Mouse (Mus musculus) layer of hippocampus, postnatal 36 days (tissue): ENCODE measurements around the gene Ctsa. TPM values are rescaled to one million over a fixed set of nuclear protein-coding genes. Genes with fewer than 3 reads are reported as not detected.
"Not testable (repeated sequence)": the region's sequence is repeated elsewhere in the genome, so short reads cannot be mapped to it uniquely, and the experiment has no call there.

Experiments
- DNase-seq, 2 experiments: peaks; one replicate each; pipeline ENCODE4 v3.0.0; 2022
- total RNA-seq, 2 experiments: library from RNA; stranded (reverse); gene quantifications; 2 replicates each; pipeline ENCODE4 v1.2.3; 2021

Gene Ctsa
- total RNA-seq, 2 experiments from 2014 or later = 92.9 to 93.4 TPM

GRCm38 (mm10) chr2:164805332-164805718 lies 27.3 kb upstream of the Ctsa start:
- no peak for DNase-seq

- no peak for DNase-seq
Measured at GRCm38 (mm10) chr2:164806614-164807013, 26.1 kb upstream of the Ctsa start.

DNA sequence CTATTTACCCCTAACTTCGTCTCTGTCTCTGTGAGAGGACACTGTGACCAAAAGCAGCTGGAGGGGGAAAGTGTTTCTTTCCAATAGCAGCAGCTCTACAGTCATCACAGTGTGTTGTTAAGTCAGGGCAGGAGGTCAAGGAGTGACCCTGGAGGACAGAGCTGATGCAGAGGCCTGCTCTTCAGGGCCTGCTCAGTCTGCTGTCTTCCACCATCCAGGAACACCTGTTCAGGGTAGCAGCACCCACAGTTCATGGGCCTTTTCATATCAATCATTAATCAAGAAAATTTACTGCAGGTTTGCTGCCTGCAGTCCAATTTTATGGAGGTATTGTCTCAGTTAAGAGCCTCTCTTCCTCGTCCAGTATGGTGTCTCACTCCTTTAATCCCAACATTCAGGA lies 19.1 kb upstream of the Ctsa start:
- no peak for DNase-seq

GRCm38 (mm10) chr2:164815348-164815747 lies 17.3 kb upstream of the Ctsa start:
- no peak for DNase-seq

DNA sequence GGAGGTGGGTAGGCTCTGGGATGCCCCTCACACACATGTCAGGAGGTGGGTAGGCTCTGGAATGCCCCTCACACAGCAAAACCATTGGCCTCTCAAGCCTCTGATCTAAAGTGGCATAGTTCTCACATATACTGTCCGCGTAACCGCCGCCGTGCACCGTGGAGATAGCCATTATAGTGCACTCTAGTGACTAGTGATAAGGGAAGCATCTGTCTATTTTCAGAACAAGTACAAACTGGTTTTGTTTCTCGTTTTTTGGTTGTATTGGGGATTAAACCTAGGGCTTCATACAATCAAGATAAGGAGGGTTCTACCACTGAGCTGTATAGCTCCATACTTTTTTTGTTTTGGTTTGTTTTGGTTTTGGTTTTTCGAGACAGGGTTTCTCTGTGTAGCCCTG lies 16.9 kb upstream of the Ctsa start:
- DNase-seq = no peak

DNA sequence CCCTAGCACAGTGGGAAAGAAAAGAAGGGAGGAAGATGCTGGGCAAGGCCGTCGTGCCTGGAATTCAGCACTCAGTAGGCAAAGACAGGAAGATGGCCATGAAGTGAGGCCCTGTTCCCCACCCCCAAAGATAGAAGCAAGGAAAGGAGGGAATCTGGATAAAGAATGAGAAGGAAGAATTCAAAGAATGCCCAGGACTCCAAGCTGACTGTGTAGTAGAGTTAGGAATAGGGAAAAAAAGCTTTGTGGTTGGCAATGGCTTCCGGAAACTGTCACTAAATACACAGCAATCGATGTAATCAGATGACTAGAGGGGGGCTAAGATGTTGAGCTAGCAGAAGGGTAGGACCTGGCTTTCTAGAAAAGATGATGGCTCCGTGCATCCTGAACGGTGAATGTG lies 15.5 kb upstream of the Ctsa start:
- DNase-seq = no peak

GRCm38 (mm10) chr2:164817703-164818102 lies 15.0 kb upstream of the Ctsa start:
- DNase-seq = no peak

- no peak for DNase-seq
Measured at GRCm38 (mm10) chr2:164821060-164821459, 11.6 kb upstream of the Ctsa start.

DNA sequence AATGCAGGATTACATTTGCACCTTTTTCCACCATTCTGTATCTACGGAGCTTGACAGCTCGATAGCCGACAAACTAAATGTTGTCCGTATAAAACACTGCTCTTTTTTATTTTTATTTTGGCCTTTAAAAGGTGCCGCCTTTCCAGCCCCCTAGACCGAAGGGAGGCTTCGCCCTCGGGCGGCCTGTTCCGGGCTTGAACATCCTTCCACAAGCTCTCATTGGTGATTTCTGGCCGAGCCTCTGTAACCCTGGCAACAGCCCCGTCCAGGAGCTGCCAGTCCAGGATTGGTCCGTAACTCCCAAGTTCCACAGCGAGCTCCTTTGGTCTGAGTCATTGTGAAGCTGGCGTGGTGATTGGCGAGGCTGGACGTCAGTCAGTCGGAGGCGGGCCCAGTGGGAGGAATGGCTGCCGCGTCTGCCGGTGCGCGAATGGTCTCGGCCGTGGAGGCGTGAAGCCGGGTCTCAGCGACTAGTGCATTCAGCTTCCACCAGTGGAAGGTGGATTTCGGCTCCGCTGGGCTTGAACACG lies 10.0 kb upstream of the Ctsa start, which contains the start of gene Zswim1:
TSS of gene Zswim1 (plus strand) at position 51 of the 530 bp plus-strand sequence.
- peak; percentile 100 for DNase-seq

DNA sequence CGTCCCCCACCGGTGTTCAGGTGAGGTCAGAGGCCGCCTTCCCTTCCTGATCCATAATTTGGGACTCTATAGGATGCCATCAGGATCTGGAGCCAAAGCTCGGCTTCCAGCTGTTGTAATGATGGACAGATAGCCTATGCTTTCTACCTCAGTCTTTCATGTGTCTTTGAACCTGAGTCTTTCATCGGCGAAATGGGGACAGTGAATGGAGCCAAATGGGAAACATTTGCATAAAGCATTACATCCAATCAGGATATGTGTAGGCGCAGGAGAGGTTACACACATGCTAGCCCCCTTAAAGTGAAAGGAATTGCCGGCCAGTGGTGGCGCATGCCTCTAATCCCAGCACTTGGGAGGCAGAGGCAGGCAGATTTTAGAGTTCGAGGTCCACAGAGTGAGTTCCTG lies 9.5 kb upstream of the Ctsa start:
- peak in 1 of 2 experiments; percentile 35 for DNase-seq

DNA sequence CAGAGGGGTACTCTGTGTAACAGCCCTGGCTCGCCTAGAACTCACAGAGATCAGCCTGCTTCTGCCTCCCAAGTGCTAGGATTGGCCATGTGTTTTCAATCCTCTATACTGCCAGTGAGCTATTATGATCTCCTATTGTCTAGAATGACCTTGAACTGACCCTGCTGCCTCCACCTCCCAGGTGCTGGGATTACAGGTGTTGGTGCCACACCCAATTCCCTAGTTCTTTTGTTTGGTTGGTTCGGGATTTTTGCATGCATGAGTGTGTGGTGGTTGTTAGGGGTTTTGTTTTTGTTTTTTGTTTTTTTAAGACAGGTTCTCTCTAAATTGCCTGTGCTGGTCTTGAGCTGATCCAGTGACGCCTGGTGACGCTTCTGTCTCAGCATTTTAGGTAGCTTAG lies 8.7 kb upstream of the Ctsa start:
- no peak for DNase-seq

DNA sequence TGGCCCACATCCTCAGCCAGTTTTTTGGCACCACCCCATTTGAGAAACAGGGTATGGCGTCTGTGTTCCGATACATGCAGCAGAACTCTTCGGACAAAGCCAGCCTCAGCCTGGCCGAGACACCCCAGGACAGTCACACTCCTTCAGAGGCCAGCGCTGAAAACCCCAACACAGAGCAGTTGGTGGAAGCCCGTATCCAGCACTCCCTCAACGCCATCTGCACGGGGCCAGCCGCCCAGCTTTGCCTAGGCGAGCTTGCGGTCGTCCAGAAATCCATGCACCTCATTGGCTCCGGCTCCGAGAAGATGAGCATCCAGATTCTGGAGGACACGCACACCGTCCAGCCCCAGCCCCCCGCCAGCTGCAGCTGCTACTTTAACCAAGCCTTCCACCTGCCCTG lies 7.2 kb upstream of the Ctsa start:
- no peak for DNase-seq

DNA sequence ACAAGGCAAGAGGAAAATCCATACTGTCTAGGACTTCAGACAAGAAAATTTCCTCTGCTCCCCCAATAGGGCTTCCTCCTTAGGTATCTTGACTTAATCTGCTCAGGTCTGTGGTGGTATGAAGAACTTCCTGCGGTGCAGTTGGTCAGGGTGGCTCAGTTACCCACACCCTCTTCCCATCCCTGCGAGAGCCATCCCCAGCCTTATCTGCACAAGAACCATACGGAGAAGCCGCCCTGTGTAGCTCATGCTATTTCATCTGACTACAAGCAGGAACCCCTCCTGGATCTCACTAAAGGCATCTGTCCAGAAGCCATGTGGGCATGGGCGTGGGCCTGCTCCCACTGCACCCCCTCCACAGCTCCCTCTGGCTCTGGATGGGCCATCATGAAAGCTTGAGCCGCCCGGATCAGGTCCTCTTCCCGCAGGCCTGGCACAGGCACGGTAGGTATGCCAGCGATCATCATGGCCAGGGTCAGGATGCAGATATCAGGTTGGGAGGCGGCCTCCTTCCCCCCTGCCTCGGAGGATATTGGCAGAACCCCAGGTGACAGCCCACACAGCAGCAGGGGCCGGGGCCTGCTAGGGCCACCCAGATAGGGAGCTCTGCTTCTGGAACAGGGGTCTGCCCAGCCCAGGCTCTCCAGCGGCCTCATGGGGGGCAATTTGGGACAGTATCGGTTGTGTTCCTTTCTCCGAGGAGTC lies 5.4 kb upstream of the Ctsa start:
- DNase-seq = no peak

- DNase-seq = no peak
Measured at GRCm38 (mm10) chr2:164828437-164828836, 4.2 kb upstream of the Ctsa start, which contains the start of gene Spata25. Spata25 (minus strand) TSS chr2:164828537.

- no peak for DNase-seq
Measured at GRCm38 (mm10) chr2:164829090-164829489, 3.6 kb upstream of the Ctsa start.

GRCm38 (mm10) chr2:164831029-164831428 lies 1.6 kb upstream of the Ctsa start:
- DNase-seq = no peak

DNA sequence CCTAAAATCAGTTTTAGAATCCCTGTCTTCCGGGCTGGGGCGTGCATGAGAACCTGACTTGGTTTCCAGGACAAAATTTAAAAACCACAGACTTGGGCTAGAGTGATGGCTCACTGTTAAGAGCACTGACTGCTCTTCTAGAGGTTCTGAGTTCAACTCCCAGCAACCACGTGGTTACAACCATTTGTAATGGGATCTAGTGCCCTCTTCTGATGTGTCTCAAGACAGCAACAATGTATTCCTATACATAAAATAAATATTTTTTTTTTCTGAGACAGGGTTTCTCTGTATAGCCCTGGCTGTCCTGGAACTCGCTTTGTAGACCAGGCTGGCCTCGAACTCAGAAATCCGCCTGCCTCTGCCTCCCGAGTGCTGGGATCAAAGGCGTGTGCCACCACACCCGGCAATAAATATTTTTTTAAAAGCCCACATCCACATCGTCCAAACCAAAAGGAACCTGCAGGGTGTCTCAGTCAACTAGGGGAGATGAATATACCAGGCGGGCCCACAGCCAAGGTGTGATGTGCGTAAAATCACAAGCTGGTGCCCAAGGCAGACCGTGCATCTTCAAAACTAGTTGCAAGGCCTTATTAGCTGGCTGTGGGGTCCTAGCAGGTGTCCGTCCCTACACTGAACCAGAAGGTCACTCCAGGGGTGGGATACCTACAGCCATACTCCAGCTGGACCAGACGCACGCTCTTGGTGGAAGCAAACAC lies 483 bp upstream of the Ctsa start:
- no peak for DNase-seq

DNA sequence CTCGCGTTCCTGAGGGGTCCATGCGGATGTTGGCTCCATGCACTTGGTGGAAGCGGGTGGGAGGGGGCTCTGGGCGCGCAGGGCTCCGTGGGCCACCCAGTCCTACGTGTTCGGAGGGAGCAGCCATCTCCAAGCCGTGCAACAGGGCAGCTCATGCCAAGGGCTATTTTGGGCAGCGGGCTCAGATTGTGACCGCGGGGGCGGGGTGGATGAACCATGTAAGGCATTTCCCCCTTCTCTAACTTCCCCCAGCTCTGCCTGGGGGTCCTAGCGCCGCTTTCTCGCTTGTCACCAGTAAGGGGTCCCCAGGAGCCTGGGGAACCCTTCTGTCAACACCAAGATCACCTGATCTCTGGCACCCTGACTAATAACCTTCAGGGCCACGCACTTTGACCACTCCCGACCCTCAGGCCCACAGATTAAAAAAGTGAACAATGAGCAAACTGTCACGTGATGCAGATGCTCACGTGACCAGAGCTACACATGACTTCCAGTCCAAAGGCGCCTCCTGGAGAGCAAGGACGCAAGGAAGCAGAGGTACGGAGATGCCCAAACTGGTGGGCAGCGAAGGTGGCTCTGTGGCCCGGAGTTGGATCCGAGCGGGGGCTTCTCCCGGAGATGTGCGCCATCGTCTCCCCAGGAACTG lies 764 bp downstream of the Ctsa start, which contains the start of gene Neurl2:
TSS of gene Neurl2 (minus strand) at position 143 of the 646 bp plus-strand sequence.
- peak; percentile 86 to 87 for DNase-seq

DNA sequence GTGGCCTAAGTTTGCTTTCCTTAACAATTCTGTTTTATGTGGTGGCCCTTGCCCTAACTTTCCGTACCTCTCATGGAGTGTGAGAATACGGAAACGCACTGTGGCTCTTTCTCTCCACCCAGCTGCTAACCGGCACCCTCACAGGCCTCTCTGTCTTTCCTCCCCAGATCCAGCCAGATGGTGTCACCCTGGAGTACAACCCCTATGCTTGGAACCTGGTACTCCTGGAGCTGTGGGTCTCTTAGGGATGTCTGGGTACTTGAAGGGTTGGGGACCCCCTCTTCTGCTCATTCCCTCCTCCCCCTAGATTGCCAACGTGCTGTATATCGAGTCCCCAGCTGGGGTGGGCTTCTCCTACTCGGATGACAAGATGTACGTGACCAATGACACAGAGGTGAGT lies 1.9 kb downstream of the Ctsa start:
- no peak for DNase-seq

- no peak for DNase-seq
Measured at GRCm38 (mm10) chr2:164835164-164835563, 2.5 kb downstream of the Ctsa start.

- DNase-seq = no peak
Measured at GRCm38 (mm10) chr2:164845782-164846181, 13.1 kb downstream of the Ctsa start.

DNA sequence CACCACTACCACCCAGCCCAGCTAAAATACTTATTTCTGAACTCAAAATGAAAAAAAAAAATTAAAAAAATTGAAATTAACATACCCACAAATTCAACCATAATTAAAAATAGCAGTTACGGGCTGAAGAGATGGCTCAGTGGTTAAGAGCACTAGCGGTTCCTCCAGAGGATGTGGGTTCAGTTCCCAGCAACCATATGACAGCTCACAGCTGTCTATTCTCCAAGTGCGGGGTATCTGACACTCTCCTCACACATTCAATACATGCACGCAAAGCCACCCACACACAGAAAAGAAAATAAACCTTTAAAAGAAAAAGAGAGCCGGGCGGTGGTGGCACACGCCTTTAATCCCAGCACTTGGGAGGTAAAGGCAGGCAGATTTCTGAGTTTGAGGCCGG lies 17.4 kb downstream of the Ctsa start:
- no peak for DNase-seq

- DNase-seq = not testable (repeated sequence)
Measured at GRCm38 (mm10) chr2:164855572-164855971, 22.9 kb downstream of the Ctsa start.
